Mouse (Mus musculus): ENCODE results near the gene Adcy2. TPM values are rescaled to one million over a fixed set of nuclear protein-coding genes. Genes with fewer than 3 reads are reported as not detected.

Adcy2 gene
- total and polyA plus RNA-seq, 3 experiments, result not detected

DNA sequence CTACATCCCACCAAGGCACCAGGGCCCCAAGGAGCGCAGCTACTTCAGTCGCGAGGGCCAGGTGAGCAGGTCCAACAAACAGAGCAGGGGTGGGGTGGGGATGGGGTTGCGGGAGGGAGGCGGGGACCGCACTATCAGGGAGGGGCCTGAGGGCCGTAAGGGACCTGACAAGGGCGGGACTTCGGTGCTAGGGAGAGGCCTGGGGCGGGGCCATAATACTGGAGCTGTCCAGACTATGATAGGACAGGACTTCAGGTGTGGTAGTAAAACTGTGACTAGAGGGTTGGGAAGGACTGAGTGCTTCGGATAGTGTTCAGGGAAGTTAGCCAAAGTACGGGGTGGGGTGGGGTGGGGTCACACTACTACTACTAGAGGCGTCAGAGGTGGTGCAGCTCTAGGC lies 401.7 kb downstream of the Adcy2 start:
- Histone ChIP-seq H3K9ac (ENCODE audit: insufficient read depth, low read depth) (no peak overlapping the region), H3K9me3 (replicated peaks; ENCODE audit: low read length) (no peaks in the 10 kb centered on the region), H3K79me2 (replicated peaks; ENCODE audit: control insufficient read depth, extremely low read depth, insufficient read depth, poor library complexity, severe bottlenecking) (no peaks in the 10 kb centered on the region), H3K36me3 (replicated peaks in 1 of 2; ENCODE audit: control insufficient read depth in 1 of 2, insufficient read depth in 1 of 2, low read length in 1 of 2) (peaks cover 8 to 17% of the 10 kb centered on the region in 2 experiments), H3K27ac (ENCODE audit: insufficient read depth, low read depth) (no peak overlapping the region), H3K4me2 (ENCODE audit: insufficient read depth, low read depth, poor library complexity, severe bottlenecking) (no peak overlapping the region), H3K27me3 (replicated peaks) (no peaks in the 10 kb centered on the region), H3K4me1 (ENCODE audit: control insufficient read depth in 1 of 2, insufficient read depth in 2 of 2) (no peaks in the 10 kb centered on the region), H3K4me3 (replicated peaks in 1 of 3; ENCODE audit: low read depth in 2 of 3, low read length in 2 of 3, poor library complexity in 1 of 3) (no peak overlapping the region)
- in situ Hi-C loops (cut with MboI; ENCODE audit: low pct_ligation_motif_present, low pct_unique_long_range_greater_than_20kb, low sequenced_read_pairs), result loop anchor here (25.0 kb wide), 1 partner anchor 1215 kb away; the partner anchor contains the start of gene Med10
- dilution Hi-C loops (cut with MboI; ENCODE audit: extremely low pct_ligation_motif_present, extremely low pct_unique_long_range_greater_than_20kb, low sequenced_read_pairs), result no loop called here
- no peak for DNase-seq (ENCODE audit: extremely low read depth)
- TF ChIP-seq CHD1 (IDR thresholded peaks at IDR 0.05; ENCODE audit: low read depth, low read length) (no peak), KAT2A (IDR thresholded peaks at IDR 0.05; ENCODE audit: insufficient replicate concordance, low read length) (no peak), MEF2A (IDR thresholded peaks at IDR 0.05; ENCODE audit: borderline replicate concordance, low read depth, low read length) (no peak), EP300 (IDR thresholded peaks at IDR 0.05; ENCODE audit: low read length) (no peak), MAZ (IDR thresholded peaks at IDR 0.05; ENCODE audit: low read depth, low read length) (no peak), USF1 (IDR thresholded peaks at IDR 0.05; ENCODE audit: low read depth, low read length) (no peak), ZNF384 (IDR thresholded peaks at IDR 0.05; ENCODE audit: low read depth, low read length) (no peak), PAX5 (IDR thresholded peaks at IDR 0.05; ENCODE audit: low read length) (no peak), JUN (IDR thresholded peaks at IDR 0.05; ENCODE audit: insufficient read depth, low read depth, low read length) (no peak), RAD21 (IDR thresholded peaks at IDR 0.05; ENCODE audit: low read depth, low read length) (no peak), SIN3A (IDR thresholded peaks at IDR 0.05; ENCODE audit: low read length) (no peak), GABPA (IDR thresholded peaks at IDR 0.05; ENCODE audit: insufficient replicate concordance, low read depth, low read length) (no peak), ETS1 (conservative IDR thresholded peaks at IDR 0.05; ENCODE audit: low read depth, low read length) (no peak), MXI1 (IDR thresholded peaks at IDR 0.05; ENCODE audit: low read depth, low read length) (no peak), IRF4 (IDR thresholded peaks at IDR 0.05; ENCODE audit: low read depth, low read length) (no peak), JUND (conservative IDR thresholded peaks at IDR 0.05; ENCODE audit: low read depth, low read length) (no peak), TBP (conservative IDR thresholded peaks at IDR 0.05; ENCODE audit: low read depth, low read length) (no peak), POLR2AphosphoS2 (IDR thresholded peaks at IDR 0.05; ENCODE audit: low read depth, low read length) (no peak), USF2 (conservative IDR thresholded peaks at IDR 0.05; ENCODE audit: low read depth, low read length) (no peak), CHD2 (IDR thresholded peaks at IDR 0.05; ENCODE audit: low read length) (no peak)

DNA sequence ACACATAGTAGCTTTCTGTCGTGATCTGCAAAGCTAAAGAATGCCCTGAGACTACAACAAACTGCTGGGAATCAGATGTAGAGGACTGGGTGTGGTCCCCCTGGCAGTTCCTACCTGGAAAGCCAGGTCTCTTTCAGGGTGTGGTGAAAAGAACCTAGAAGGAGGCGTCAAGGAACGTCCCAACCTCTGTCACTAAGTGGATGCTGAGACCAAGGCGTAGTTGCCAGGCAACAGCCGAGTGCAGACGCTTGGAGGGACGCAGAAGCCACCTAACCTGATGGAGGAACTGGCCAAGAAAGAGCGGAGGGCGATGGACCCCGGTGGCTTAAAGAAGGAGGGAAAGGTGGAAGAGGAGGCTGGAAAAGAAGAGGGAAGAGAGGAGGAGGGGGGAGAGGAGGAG lies 402.1 kb downstream of the Adcy2 start, which contains the start of gene 1700001L19Rik:
Gene 1700001L19Rik, plus strand, starts transcription at position 223 of the 400 bp plus-strand sequence.
- no peak within 1 kb of the TSS for H3K9ac ChIP-seq (ENCODE audit: insufficient read depth, low read depth)
- dilution Hi-C loops (cut with MboI; ENCODE audit: extremely low pct_ligation_motif_present, extremely low pct_unique_long_range_greater_than_20kb, low sequenced_read_pairs), result no loop called here
- no peak within 1 kb of the TSS for H3K4me3 ChIP-seq (replicated peaks in 1 of 3; ENCODE audit: low read depth in 2 of 3, low read length in 2 of 3, poor library complexity in 1 of 3)
- no peaks in the 10 kb centered on the region for H3K27me3 ChIP-seq (replicated peaks)
- H3K36me3 ChIP-seq (replicated peaks in 1 of 2; ENCODE audit: control insufficient read depth in 1 of 2, insufficient read depth in 1 of 2, low read length in 1 of 2), result peaks cover 12 to 22% of the 10 kb centered on the region in 2 experiments
- TF ChIP-seq USF2 (conservative IDR thresholded peaks at IDR 0.05; ENCODE audit: low read depth, low read length), result no peak
- TF ChIP-seq USF1 (IDR thresholded peaks at IDR 0.05; ENCODE audit: low read depth, low read length), result no peak
- TF ChIP-seq EP300 (IDR thresholded peaks at IDR 0.05; ENCODE audit: low read length), result no peak
- no peak for TF ChIP-seq NELFE (IDR thresholded peaks at IDR 0.05; ENCODE audit: low read depth, low read length)
- no peak for TF ChIP-seq MEF2A (IDR thresholded peaks at IDR 0.05; ENCODE audit: borderline replicate concordance, low read depth, low read length)
- no peak for TF ChIP-seq MAX (IDR thresholded peaks at IDR 0.05; ENCODE audit: low read length)
- TF ChIP-seq E2F4 (IDR thresholded peaks at IDR 0.05; ENCODE audit: insufficient replicate concordance, low read depth, low read length), result no peak
- TF ChIP-seq ZKSCAN1 (IDR thresholded peaks at IDR 0.05; ENCODE audit: borderline replicate concordance, low read depth, low read length), result no peak
- no peak for TF ChIP-seq TBP (conservative IDR thresholded peaks at IDR 0.05; ENCODE audit: low read depth, low read length)
- TF ChIP-seq TCF12 (IDR thresholded peaks at IDR 0.05; ENCODE audit: low read depth, low read length), result no peak
- TF ChIP-seq ZMIZ1 (IDR thresholded peaks at IDR 0.05; ENCODE audit: low read depth, low read length), result no peak
- TF ChIP-seq GABPA (IDR thresholded peaks at IDR 0.05; ENCODE audit: insufficient replicate concordance, low read depth, low read length), result no peak
- TF ChIP-seq IRF4 (IDR thresholded peaks at IDR 0.05; ENCODE audit: low read depth, low read length), result no peak
- TF ChIP-seq UBTF (IDR thresholded peaks at IDR 0.05; ENCODE audit: low read depth, low read length), result no peak
- H3K79me2 ChIP-seq (replicated peaks; ENCODE audit: control insufficient read depth, extremely low read depth, insufficient read depth, poor library complexity, severe bottlenecking), result no peaks in the 10 kb centered on the region
- no peaks in the 10 kb centered on the region; a peak in 1 of 4 replicates for H3K4me1 ChIP-seq (ENCODE audit: control insufficient read depth in 1 of 2, insufficient read depth in 2 of 2)
- no peak within 1 kb of the TSS for H3K4me2 ChIP-seq (ENCODE audit: insufficient read depth, low read depth, poor library complexity, severe bottlenecking)
- in situ Hi-C loops (cut with MboI; ENCODE audit: low pct_ligation_motif_present, low pct_unique_long_range_greater_than_20kb, low sequenced_read_pairs), result loop anchor here (25.0 kb wide), 1 partner anchor 1215 kb away; the partner anchor contains the start of gene Med10
- DNase-seq (ENCODE audit: extremely low read depth), result no peak
- no peak within 1 kb of the TSS for H3K27ac ChIP-seq (ENCODE audit: insufficient read depth, low read depth)
- H3K9me3 ChIP-seq (replicated peaks; ENCODE audit: low read length), result no peaks in the 10 kb centered on the region
